Mouse (Mus musculus) midbrain, embryonic 16.5 days (tissue): ENCODE data around the gene Hps4. TPM values are rescaled to one million over a fixed set of nuclear protein-coding genes. Genes with fewer than 3 reads are reported as not detected.
A peak's percentile ranks its signal among the peaks of the same experiment; 100 is the strongest.
"Not testable (repeated sequence)": the region's sequence is repeated elsewhere in the genome, so short reads cannot be mapped to it uniquely, and the experiment has no call there.

Experiments
- ATAC-seq: fragments of 200-750 bp; cut with Nextera tagmentation; 2 replicates; pipeline ENCODE4 v1.8.0; 2017; ENCODE audit warnings: moderate TSS enrichment
- H3K27ac ChIP-seq: fragments of 300-500 bp; sonication (generic); 2 replicates; pipeline ENCODE4 v1.5.1; 2014; ENCODE audit warnings: mild to moderate bottlenecking, low read length, mixed read lengths
- H3K27me3 ChIP-seq: fragments of 300-500 bp; sonication (generic); 2 replicates; pipeline ENCODE4 v1.6.1; 2014; ENCODE audit warnings: low read depth, low read length, mixed read lengths; ENCODE audit not compliant: control insufficient read depth, insufficient read depth
- H3K36me3 ChIP-seq: fragments of 300-500 bp; sonication (generic); 2 replicates; pipeline ENCODE4 v1.6.1; 2014; ENCODE audit warnings: mild to moderate bottlenecking, low read length, moderate library complexity, mixed read lengths; ENCODE audit not compliant: control insufficient read depth, insufficient read depth
- H3K4me1 ChIP-seq: fragments of 300-500 bp; sonication (generic); 2 replicates; pipeline ENCODE4 v1.6.1; 2014; ENCODE audit warnings: mild to moderate bottlenecking, low read length, mixed read lengths; ENCODE audit not compliant: control insufficient read depth, insufficient read depth
- H3K4me2 ChIP-seq: fragments of 300-500 bp; sonication (generic); 2 replicates; pipeline ENCODE4 v1.6.1; 2014; ENCODE audit warnings: mild to moderate bottlenecking, low read length, mixed read lengths
- H3K4me3 ChIP-seq: fragments of 300-500 bp; sonication (generic); 2 replicates; pipeline ENCODE4 v1.5.1; 2014; ENCODE audit warnings: low read depth, mild to moderate bottlenecking, low read length, moderate library complexity, mixed read lengths
- H3K9ac ChIP-seq: fragments of 300-500 bp; sonication (generic); 2 replicates; pipeline ENCODE4 v1.6.1; 2014; ENCODE audit warnings: low read depth, low read length, mixed read lengths
- H3K9me3 ChIP-seq: fragments of 300-500 bp; sonication (generic); replicated peaks from 2 replicates; pipeline ENCODE4 v1.6.1; 2014; ENCODE audit warnings: mild to moderate bottlenecking, low read length, mixed read lengths; ENCODE audit not compliant: control insufficient read depth, poor library complexity, severe bottlenecking
- WGBS: fragments of 180-500 bp; shearing (Covaris S2); extraction: QIAGEN DNeasy Blood & Tissue Kit; methylation state at CpG from one replicate; pipeline ENCODE4 v1.1.7; 2014; 5-methylcytosine and 5-hydroxymethylcytosine counted together
- polyA plus RNA-seq: library from polyadenylated mRNA; unstranded; fragments of >200 nt; fragmentation: Nextera tagmentation; extraction: Ambion mirVana; gene quantifications from 2 replicates; pipeline ENCODE4 v1.2.1, GENCODE M21; 2015

Gene Hps4
- polyA plus RNA-seq, 1 experiment from 2014 or later, result 45.6 TPM

DNA sequence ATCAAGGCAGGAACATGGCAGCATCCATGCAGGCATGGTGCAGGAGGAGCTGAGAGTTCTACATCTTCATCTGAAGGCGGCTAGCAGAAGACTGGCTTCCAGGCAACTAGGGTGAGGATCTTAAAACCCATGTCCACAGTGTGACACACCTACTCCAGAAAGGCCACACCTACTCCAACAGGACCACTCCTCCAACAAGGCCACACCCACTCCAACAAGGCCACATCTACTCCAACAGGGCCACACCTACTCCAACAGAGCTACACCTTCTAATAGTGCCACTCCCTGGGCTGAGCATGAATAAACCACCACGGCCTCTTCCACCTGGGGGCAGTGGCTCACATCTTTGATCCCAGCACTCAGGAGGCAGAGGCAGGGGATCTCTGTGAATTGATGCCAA, 23.5 kb upstream of the Hps4 start:
- not testable (repeated sequence) for H3K27ac ChIP-seq, H3K9ac ChIP-seq, H3K27me3 ChIP-seq, ATAC-seq, H3K4me1 ChIP-seq, H3K4me3 ChIP-seq, H3K9me3 ChIP-seq, H3K4me2 ChIP-seq, H3K36me3 ChIP-seq
- 64% methylated on average over 2 of the region's 2 CpGs for WGBS

DNA sequence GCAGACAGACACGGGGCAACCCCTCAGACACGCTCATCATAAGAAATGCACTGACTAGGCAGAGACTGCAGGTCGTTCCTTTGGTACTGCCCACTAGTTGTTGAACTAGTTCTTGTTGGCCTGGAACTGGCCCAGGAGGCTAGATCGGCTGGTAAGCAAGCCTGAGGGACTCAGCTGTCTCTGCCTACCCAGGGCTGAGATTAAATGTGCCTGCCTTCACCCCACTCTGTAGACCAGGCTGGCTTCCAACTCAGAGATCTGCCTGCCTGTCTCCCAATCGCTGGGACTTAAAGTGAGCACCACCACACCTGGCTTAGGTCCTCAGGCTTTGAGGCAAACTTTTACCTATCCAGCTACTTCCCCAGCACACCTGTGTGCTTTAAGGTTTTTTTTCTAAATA, 22.5 kb upstream of the Hps4 start:
- WGBS, result 86% methylated on average over 5 of the region's 5 CpGs
- Histone ChIP-seq H3K27ac (no peak overlapping the region), H3K4me2 (no peak overlapping the region), H3K9ac (no peak overlapping the region), H3K4me3 (no peak overlapping the region), H3K27me3 (no peaks in the 10 kb centered on the region), H3K9me3 (no peaks in the 10 kb centered on the region), H3K36me3 (peaks cover 6% of the 10 kb centered on the region), H3K4me1 (no peaks in the 10 kb centered on the region)
- ATAC-seq, result no peak

GRCm38 (mm10) chr5:112320936-112321335, 21.9 kb upstream of the Hps4 start:
- WGBS, result 79% methylated on average over 6 of the region's 6 CpGs
- ATAC-seq, result no peak
- Histone ChIP-seq H3K4me2 (no peak overlapping the region), H3K9me3 (no peaks in the 10 kb centered on the region), H3K4me1 (0 out of 2 replicates have a peak, but pooled peaks cover 2% of the 10 kb centered on the region), H3K27me3 (no peaks in the 10 kb centered on the region), H3K4me3 (no peak overlapping the region), H3K27ac (no peak overlapping the region), H3K9ac (no peak overlapping the region), H3K36me3 (peaks cover 3% of the 10 kb centered on the region; the same call in 1 of the 2 replicates)

DNA sequence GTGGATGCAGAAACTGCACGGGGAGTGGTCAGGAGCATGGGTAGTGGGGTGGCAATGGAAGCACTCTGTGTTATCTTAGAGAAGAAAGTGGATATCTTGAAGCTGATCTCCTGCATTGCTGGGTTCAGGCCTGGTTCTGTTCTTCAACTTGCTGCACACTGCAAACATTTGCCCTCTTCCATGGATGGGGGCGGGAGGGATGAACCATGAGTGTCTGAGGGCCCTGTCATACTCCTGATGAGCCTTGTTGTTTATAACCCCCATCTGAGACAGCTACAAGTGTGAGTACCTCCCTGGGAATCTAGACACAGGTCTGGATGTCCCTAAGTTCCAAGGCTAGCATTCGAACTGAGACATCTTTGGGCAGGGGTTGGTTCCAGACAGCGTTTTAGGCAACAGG, 21.5 kb upstream of the Hps4 start:
- Histone ChIP-seq H3K4me3 (no peak overlapping the region), H3K36me3 (peaks cover 2% of the 10 kb centered on the region; the same call in 1 of the 2 replicates), H3K4me1 (0 out of 2 replicates have a peak, but pooled peaks cover 2% of the 10 kb centered on the region), H3K4me2 (no peak overlapping the region), H3K9ac (no peak overlapping the region), H3K9me3 (no peaks in the 10 kb centered on the region), H3K27me3 (no peaks in the 10 kb centered on the region), H3K27ac (no peak overlapping the region)
- WGBS, result 77% methylated on average over 4 of the region's 4 CpGs
- ATAC-seq, result no peak

DNA sequence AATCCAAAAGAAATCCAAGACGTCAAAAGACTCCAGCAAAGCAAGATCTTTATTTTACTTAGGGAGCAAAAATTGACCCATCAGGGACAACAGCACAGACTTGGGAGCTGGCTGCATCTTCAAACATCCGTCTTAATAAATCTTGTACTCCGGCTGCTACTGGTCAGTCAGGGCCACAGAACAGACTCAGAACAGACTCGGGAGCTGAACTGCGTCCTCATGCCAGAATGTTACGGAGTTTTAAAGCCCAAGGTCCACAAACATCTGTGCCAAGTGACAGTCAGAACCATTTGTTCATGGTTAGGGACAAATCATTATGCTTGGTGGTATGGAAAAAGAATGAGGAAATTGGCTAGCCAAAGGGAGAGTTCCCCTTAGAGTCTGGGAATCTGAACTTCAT, 19.6 kb upstream of the Hps4 start:
- no peak overlapping the region for H3K9ac ChIP-seq
- 91% methylated on average over 6 of the region's 6 CpGs for WGBS
- no peak overlapping the region for H3K27ac ChIP-seq
- H3K4me3 ChIP-seq, result no peak overlapping the region
- no peak for ATAC-seq
- H3K36me3 ChIP-seq, result no peaks in the 10 kb centered on the region
- no peaks in the 10 kb centered on the region for H3K9me3 ChIP-seq
- H3K27me3 ChIP-seq, result no peaks in the 10 kb centered on the region
- no peak overlapping the region for H3K4me2 ChIP-seq
- peaks cover 14% of the 10 kb centered on the region for H3K4me1 ChIP-seq

DNA sequence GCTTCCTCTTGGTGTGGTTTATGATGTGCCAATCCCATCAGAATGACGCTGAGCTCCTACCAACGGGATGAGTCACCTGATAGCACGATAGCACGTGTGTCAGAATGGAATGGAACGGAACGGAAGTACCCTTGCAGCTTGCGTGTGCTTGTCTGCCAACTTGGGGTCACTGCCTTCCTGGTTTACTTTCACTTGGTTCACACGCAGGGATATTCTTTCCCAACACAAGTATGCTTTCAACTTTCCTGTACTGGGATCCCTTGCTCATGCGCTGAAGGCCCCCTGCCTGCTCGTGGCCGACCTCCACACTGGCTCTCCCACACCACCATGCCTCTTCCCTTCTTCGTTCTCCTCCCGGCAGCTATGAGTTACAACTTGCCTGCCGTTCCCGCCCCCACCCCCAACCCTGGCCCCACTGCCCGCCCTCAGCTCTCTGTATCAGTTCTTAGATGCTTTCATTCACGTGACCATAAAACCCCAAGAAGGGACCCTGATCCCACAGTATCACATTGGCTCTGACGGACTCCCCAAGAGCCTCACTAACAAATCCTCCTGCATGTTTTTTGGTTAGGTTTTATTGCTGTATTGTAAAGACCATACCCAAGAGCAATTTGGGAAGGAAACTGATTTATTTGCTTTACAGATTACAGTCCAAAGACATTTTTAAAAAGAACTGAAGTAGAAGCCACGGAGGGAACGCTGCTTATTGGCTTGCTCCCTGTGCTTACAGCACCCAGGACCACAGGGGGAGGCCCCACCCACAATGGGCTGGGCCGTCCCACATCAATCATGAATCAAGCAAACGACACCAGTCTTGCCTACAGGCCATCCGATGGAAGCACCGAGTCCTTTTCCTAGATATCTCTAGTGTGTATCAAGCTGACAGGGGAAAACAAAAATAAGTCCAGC, 18.0 kb upstream of the Hps4 start:
- peaks cover 10% of the 10 kb centered on the region for H3K36me3 ChIP-seq
- no peak overlapping the region for H3K4me3 ChIP-seq
- peak; percentile 32 for ATAC-seq
- peak overlapping the region; percentile 18; the same call in 1 of the 2 replicates for H3K4me2 ChIP-seq
- WGBS, result 39% methylated on average over 24 of the region's 24 CpGs
- H3K9ac ChIP-seq, result no peak overlapping the region
- peaks cover 14% of the 10 kb centered on the region for H3K4me1 ChIP-seq
- no peaks in the 10 kb centered on the region for H3K9me3 ChIP-seq
- H3K27me3 ChIP-seq, result no peaks in the 10 kb centered on the region
- H3K27ac ChIP-seq, result no peak overlapping the region

DNA sequence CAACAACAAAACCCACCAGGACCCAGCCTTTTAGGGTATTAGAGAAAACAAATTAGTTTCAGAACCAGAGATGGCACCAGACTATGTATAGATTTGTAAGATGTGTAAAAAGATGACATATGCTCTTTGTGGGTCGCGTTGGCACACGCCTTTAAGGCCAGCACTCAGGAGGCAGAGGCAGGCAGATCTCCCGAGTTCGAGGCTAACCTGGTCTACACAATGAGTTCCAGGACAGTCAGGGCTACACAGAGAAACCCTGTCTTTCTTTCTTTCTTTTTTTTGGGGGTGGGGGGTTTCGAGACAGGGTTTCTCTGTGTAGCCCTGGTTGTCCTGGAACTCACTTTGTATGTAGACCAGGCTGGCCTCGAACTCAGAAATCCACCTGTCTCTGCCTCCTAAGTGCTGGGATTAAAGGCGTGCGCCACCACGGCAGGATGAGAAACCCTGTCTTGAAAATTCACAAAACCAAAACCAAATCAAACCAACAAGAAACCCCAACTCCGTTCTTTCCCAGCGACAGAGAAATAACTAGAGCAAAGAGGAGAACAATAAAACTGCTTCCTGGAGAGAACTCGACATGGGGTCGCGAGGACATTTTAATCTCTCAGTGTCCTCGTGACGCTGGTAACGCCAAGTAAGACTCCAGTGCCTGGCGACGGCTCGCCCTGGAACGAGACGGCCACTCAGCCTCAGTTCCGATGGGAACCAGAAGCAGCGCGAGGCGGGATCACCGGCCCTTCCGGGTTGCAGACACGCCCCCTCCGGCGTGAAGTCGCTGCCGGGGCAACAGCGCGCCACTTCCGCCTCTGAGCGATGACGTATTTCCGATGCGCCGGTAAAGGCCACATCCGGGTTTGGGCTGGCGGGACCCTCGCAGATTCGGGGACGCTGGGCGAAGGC, 17.1 kb upstream of the Hps4 start, which contains the start of gene Tfip11:
TSS of gene Tfip11 (plus strand) at position 813 of the 900 bp plus-strand sequence.
- H3K4me2 ChIP-seq, result peak within 1 kb of the TSS; percentile 71
- peaks cover 19% of the 10 kb centered on the region for H3K36me3 ChIP-seq
- no peaks in the 10 kb centered on the region for H3K27me3 ChIP-seq
- H3K9ac ChIP-seq, result peak within 1 kb of the TSS; percentile 83
- ATAC-seq, result peak; percentile 92
- H3K27ac ChIP-seq, result peak within 1 kb of the TSS; percentile 89
- H3K4me1 ChIP-seq, result peaks cover 14% of the 10 kb centered on the region
- 8% methylated on average over 48 of the region's 48 CpGs for WGBS
- H3K4me3 ChIP-seq, result peak within 1 kb of the TSS; percentile 97
- no peaks in the 10 kb centered on the region for H3K9me3 ChIP-seq

- H3K27ac ChIP-seq, result peak overlapping the region; percentile 89
- H3K4me3 ChIP-seq, result peak overlapping the region; percentile 97
- peak; percentile 70 for ATAC-seq
- H3K9me3 ChIP-seq, result no peaks in the 10 kb centered on the region
- 2% methylated on average over 32 of the region's 33 CpGs for WGBS
- H3K4me2 ChIP-seq, result peak overlapping the region; percentile 71
- H3K9ac ChIP-seq, result peak overlapping the region; percentile 83
- peaks cover 27% of the 10 kb centered on the region for H3K36me3 ChIP-seq
- peaks cover 14% of the 10 kb centered on the region for H3K4me1 ChIP-seq
- H3K27me3 ChIP-seq, result no peaks in the 10 kb centered on the region
Measured at GRCm38 (mm10) chr5:112326446-112327009, 16.4 kb upstream of the Hps4 start.
